Mouse (Mus musculus): ENCODE data around the gene Cand1. TPM values are rescaled to one million over a fixed set of nuclear protein-coding genes. Genes with fewer than 3 reads are reported as not detected.

Gene Cand1
- polyA plus RNA-seq, 1 experiment = 37.4 TPM

Other genes with a start within 250 kb of the Cand1 start
- 0.86 and 1.8 TPM in 2 replicates for gene Grip1, start 213.8 kb upstream of the Cand1 start, polyA plus RNA-seq (2012; rRNA removed)

All from gonadal fat pad, adult 2 months (tissue).